Mouse (Mus musculus) limb, embryonic 13.5 days (tissue): ENCODE data around the gene Lyrm1. TPM values are rescaled to one million over a fixed set of nuclear protein-coding genes. Genes with fewer than 3 reads are reported as not detected.

Experiments used
- ATAC-seq: fragments of 200-750 bp; cut with Nextera tagmentation; 2 replicates; pipeline ENCODE4 v1.8.0; 2017; ENCODE audit warnings: low read depth, moderate number of reproducible peaks, moderate TSS enrichment; ENCODE audit not compliant: low FRiP score
- H3K27ac ChIP-seq: fragments of 300-500 bp; sonication (generic); 2 replicates; pipeline ENCODE4 v1.5.1; 2015; ENCODE audit warnings: inconsistent platforms, mild to moderate bottlenecking, moderate library complexity
- H3K27me3 ChIP-seq: fragments of 300-500 bp; sonication (generic); 2 replicates; pipeline ENCODE4 v1.6.1; 2015; ENCODE audit warnings: mild to moderate bottlenecking, inconsistent platforms
- H3K36me3 ChIP-seq: fragments of 300-500 bp; sonication (generic); 2 replicates; pipeline ENCODE4 v1.6.1; 2015; ENCODE audit warnings: inconsistent platforms, mild to moderate bottlenecking, moderate library complexity
- H3K4me1 ChIP-seq: fragments of 300-500 bp; sonication (generic); 2 replicates; pipeline ENCODE4 v1.6.1; 2015; ENCODE audit warnings: inconsistent platforms
- H3K4me2 ChIP-seq: fragments of 300-500 bp; sonication (generic); replicated peaks from 2 replicates; pipeline ENCODE4 v1.6.1; 2015; ENCODE audit warnings: inconsistent platforms, mild to moderate bottlenecking, moderate library complexity
- H3K4me3 ChIP-seq: fragments of 300-500 bp; sonication (generic); 2 replicates; pipeline ENCODE4 v1.5.1; 2015; ENCODE audit warnings: moderate library complexity, mild to moderate bottlenecking, inconsistent platforms
- H3K9ac ChIP-seq: fragments of 300-500 bp; sonication (generic); 2 replicates; pipeline ENCODE4 v1.6.1; 2015; ENCODE audit warnings: mild to moderate bottlenecking, inconsistent platforms
- H3K9me3 ChIP-seq: fragments of 300-500 bp; sonication (generic); 2 replicates; pipeline ENCODE4 v1.6.1; 2016; ENCODE audit warnings: inconsistent platforms
- WGBS: fragments of 180-500 bp; shearing (Covaris S2); methylation state at CpG from one replicate; pipeline ENCODE4 v1.1.7; 2015; 5-methylcytosine and 5-hydroxymethylcytosine counted together
- polyA plus RNA-seq: library from polyadenylated mRNA; unstranded; fragments of >200 nt; fragmentation: Nextera tagmentation; extraction: Ambion mirVana; gene quantifications from 2 replicates; pipeline ENCODE4 v1.2.1, GENCODE M21; 2015

Lyrm1 gene
- polyA plus RNA-seq, 1 experiment from 2014 or later: 8.6 TPM

- WGBS: 85% methylated on average over 7 of the region's 7 CpGs
- H3K36me3 ChIP-seq: no peaks in the 10 kb centered on the region
Measured at GRCm38 (mm10) chr7:119977574-119977973, 81.9 kb downstream of the Lyrm1 start.

GRCm38 (mm10) chr7:119978576-119978975, 82.9 kb downstream of the Lyrm1 start:
- ATAC-seq: no peak
- H3K4me2 ChIP-seq: no peak overlapping the region
- H3K4me3 ChIP-seq: no peak overlapping the region
- H3K36me3 ChIP-seq: no peaks in the 10 kb centered on the region
- no peaks in the 10 kb centered on the region for H3K9me3 ChIP-seq
- no peak overlapping the region for H3K9ac ChIP-seq
- H3K27ac ChIP-seq: no peak overlapping the region
- H3K27me3 ChIP-seq: no peaks in the 10 kb centered on the region
- no peaks in the 10 kb centered on the region for H3K4me1 ChIP-seq

More at GRCm38 (mm10) chr7:119977574-119977973, 81.9 kb downstream of the Lyrm1 start:
- H3K9ac ChIP-seq: no peak overlapping the region
- H3K4me1 ChIP-seq: no peaks in the 10 kb centered on the region
- no peaks in the 10 kb centered on the region for H3K9me3 ChIP-seq
- H3K27me3 ChIP-seq: no peaks in the 10 kb centered on the region
- no peak overlapping the region for H3K4me2 ChIP-seq
- no peak overlapping the region for H3K4me3 ChIP-seq
- no peak for ATAC-seq
- no peak overlapping the region for H3K27ac ChIP-seq

DNA sequence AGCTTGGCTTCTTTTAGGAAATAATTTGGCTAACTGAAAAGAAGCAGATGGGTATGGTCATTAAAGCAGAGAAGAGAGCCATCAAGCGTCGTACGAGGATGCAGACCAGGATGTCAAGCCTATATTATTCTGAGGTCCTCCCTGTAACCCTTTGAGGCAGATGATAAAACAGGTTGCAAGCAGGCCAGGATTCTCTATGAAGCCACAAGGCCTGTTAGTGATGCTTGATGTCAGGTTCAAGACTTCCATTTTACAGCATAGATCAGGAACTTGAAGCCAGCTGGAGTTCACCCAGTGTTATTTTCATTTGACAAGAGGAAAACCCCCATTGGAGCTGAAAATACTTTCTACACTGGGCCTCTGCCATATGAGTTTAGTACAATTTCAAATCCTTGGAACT, 84.5 kb downstream of the Lyrm1 start:
- H3K27ac ChIP-seq: no peak overlapping the region
- H3K9me3 ChIP-seq: no peaks in the 10 kb centered on the region
- H3K4me1 ChIP-seq: no peaks in the 10 kb centered on the region
- H3K4me3 ChIP-seq: no peak overlapping the region
- no peak overlapping the region for H3K9ac ChIP-seq
- 84% methylated on average over 3 of the region's 3 CpGs for WGBS
- H3K27me3 ChIP-seq: no peaks in the 10 kb centered on the region
- H3K36me3 ChIP-seq: no peaks in the 10 kb centered on the region
- no peak overlapping the region for H3K4me2 ChIP-seq
- ATAC-seq: no peak

GRCm38 (mm10) chr7:119985279-119985912, 89.7 kb downstream of the Lyrm1 start:
- H3K36me3 ChIP-seq: no peaks in the 10 kb centered on the region
- no peak overlapping the region for H3K9ac ChIP-seq
- H3K27me3 ChIP-seq: no peaks in the 10 kb centered on the region
- no peak for ATAC-seq
- no peak overlapping the region for H3K27ac ChIP-seq
- H3K4me1 ChIP-seq: no peaks in the 10 kb centered on the region
- no peaks in the 10 kb centered on the region for H3K9me3 ChIP-seq
- H3K4me3 ChIP-seq: no peak overlapping the region
- no peak overlapping the region for H3K4me2 ChIP-seq
- WGBS: 83% methylated on average over 3 of the region's 3 CpGs

- Histone ChIP-seq H3K9me3 (no peaks in the 10 kb centered on the region), H3K4me3 (no peak overlapping the region), H3K27me3 (no peaks in the 10 kb centered on the region), H3K27ac (no peak overlapping the region), H3K36me3 (no peaks in the 10 kb centered on the region), H3K9ac (no peak overlapping the region), H3K4me1 (no peaks in the 10 kb centered on the region), H3K4me2 (no peak overlapping the region)
- no peak for ATAC-seq
- 73% methylated on average over 6 of the region's 6 CpGs for WGBS
Measured at GRCm38 (mm10) chr7:119997066-119997465, 101.4 kb downstream of the Lyrm1 start.

Other genes with a start within 250 kb of the Lyrm1 start
- not detected in 2 replicates for gene Acsm4, start 205.8 kb upstream of the Lyrm1 start, polyA plus RNA-seq
- 76.7 and 80.2 TPM in 2 replicates for gene Thumpd1, start 175.1 kb upstream of the Lyrm1 start, polyA plus RNA-seq
- 0.32 and 0.41 TPM in 2 replicates for gene Acsm3, start 134.9 kb upstream of the Lyrm1 start, polyA plus RNA-seq
- 24.8 and 26.2 TPM in 2 replicates for gene Rexo5, start 101.9 kb upstream of the Lyrm1 start, polyA plus RNA-seq
- 23.4 and 26.2 TPM in 2 replicates for gene Eri2, start 101.8 kb upstream of the Lyrm1 start, polyA plus RNA-seq
- 14.7 and 14.9 TPM in 2 replicates for gene Dcun1d3, start 437 bp downstream of the Lyrm1 start, polyA plus RNA-seq
- not detected in 2 replicates for gene Dnah3, start 199.4 kb downstream of the Lyrm1 start, polyA plus RNA-seq
- 26.8 and 27.1 TPM in 2 replicates for gene Tmem159, start 206.5 kb downstream of the Lyrm1 start, polyA plus RNA-seq
- gene Zp2, start 249.4 kb downstream of the Lyrm1 start, polyA plus RNA-seq: 0.06 and 0.10 TPM in 2 replicates